Mouse (Mus musculus): ENCODE results near the gene Tubb4b.

DNA sequence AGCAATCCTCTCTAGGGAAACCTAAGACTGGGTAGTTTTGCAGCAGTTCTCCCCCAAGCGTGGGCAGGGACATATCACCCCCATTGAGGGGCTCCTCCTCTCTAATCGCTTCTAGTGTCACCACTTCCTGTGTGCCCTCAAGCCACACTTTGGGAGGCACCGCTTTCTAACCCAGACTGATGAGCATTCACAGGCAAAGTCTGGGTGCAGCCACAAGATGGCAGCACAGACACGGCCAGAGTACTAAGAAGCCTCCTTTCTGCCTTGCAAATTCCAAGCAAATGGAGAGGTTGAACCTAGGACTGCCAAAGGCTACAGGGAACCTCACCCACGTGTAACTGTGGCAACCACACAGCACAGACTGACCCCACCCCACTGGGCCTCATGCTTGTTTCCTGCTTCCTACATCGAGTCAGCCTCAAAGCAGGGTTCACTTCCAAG, 31.2 kb downstream of the Tubb4b start:
- TF ChIP-seq CTCF (IDR thresholded peaks at IDR 0.05; ENCODE audit: low read depth, low read length) (peak; percentile 97), EP300 (IDR thresholded peaks at IDR 0.05; ENCODE audit: insufficient read depth, low read depth, low read length) (0 out of 2 replicates have a peak, but pooled peaks have one; percentile 60)

All from ES-Bruce4 (cell line).